Mouse (Mus musculus) cerebellum, adult 18-20 months (tissue): ENCODE results near the gene Kctd15.
A peak's percentile ranks its signal among the peaks of the same experiment; 100 is the strongest.

Source experiments
- DNase-seq, 2 experiments: peaks; one replicate each; pipeline ENCODE4 v3.0.0; 2021

Kctd15 gene

DNA sequence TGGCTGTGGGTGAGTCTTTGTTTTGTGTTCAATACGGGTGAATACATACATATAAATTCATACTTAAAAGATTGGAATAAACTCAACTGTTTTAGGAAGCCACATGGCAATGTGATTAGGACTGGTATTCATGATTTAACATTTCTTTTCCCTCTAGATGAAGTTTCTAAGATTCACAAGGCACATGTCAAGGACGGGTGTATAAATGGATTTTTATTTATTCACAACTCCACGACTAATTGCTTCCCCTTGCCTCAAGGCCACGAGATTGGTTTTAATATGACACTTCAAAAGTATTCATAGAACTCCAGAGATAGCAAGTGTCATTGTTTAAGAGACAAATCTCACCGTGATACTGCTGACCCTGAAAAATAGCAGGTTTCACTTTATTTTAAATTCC is at the start of gene Kctd15:
TSS of gene Kctd15 (minus strand) at position 101 of the 400 bp plus-strand sequence.
- no peak for DNase-seq

DNA sequence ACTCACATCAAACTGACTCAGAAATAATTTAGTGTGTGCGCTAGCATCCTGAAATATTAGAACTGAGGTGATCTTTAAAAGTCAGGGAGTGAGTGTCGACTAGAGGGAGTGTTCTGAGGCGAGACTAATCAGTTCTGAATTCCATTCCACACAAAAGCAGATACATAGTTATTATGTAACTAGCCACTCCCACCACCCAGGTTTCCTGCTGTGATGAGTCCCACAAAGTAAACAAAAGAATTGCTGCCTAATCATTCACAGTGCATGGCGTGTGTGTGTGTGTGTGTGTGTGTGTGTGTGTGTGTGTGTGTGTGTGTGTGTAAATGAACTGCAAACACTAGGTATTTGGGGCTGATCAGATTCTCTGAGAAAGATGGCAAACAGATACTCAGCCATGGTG is 47.9 kb upstream of the Kctd15 start:
- no peak for DNase-seq

DNA sequence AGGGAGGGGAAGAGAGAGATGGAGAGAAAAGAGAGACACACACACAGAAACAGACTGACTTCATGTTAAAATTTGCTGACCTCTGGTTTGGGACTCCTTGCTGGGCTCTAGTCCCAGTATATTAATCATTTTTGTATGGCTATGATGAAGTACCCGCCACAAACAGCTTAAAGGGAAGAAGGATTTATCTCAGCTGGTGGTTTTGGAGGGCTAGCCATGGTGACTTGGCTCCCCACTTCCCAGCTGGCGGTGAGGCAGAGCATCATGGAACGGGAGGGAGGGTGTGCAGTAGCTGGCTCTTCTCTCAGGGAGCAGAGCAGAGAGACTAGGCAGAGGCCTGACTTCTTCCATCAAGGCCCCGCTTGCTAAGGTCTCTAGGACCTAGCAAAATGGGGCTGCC is 46.9 kb upstream of the Kctd15 start:
- no peak for DNase-seq

DNA sequence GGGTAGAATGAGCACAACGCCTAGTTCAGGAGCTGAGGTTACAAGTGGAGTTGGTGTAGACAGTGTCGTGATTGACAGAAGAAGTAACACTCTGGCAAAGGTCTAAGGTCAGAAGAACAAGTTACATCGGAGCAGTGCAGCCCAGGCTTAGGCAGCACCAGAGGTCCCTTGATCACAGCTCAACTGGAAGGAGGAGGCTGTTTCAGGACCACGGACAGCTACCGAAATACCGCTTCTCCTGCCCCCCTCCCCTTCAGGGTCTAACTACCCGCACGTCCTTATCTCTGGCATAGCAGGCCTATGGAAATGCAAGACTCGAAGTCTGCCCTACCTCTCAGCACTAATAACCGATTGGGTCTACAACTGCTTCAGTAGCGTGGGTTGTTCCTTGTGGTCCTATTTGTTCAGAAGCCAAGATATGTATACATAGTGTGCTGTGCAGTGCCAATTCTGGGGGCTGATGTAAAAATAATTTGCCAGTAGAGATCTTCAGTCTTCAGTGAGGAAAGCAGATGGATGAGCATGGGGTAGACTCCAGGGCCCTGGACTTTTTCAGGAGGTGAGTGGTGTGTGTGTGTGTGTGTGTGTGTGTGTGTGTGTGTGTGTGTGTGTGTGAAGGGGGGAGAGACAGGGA is 46.3 kb upstream of the Kctd15 start:
- no peak for DNase-seq

DNA sequence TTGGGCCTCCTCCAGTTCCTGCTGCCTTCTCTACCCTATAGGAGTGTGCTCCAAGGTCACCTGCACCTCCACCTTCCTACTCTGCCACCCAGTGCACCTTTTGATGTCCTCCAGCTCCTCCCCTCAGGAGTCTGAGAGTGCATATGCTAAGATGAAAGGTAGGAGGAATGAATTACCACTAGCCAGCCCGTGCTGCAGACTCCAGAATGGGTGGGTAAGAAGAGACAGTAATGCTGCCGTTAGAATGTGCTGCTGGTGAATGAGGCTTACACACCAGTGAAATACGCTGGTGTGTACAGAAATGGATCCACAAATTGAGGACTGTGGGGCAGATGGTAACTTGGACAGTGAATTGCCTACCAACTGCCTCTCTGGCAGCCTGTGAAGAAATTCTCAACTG is 43.4 kb upstream of the Kctd15 start:
- no peak for DNase-seq

DNA sequence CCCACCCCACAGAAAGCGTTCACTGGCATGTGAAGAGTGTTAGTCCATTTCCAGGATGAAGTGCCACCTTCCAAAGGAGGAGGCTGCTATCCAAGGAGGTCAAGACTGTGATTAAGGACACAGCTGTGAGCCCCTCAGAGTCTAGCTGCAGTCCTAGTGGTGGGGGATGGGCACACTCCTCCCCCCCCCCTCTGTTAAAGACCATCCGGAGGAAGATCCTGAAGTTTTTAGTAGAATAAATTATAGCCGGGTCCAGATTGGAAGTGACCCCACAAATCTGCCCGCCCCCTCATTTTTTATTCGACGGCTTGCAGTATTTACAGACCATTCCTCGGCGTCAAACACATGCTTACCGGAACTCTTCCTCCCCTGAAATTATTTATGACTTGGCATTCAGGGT is 41.7 kb upstream of the Kctd15 start:
- DNase-seq, result no peak

DNA sequence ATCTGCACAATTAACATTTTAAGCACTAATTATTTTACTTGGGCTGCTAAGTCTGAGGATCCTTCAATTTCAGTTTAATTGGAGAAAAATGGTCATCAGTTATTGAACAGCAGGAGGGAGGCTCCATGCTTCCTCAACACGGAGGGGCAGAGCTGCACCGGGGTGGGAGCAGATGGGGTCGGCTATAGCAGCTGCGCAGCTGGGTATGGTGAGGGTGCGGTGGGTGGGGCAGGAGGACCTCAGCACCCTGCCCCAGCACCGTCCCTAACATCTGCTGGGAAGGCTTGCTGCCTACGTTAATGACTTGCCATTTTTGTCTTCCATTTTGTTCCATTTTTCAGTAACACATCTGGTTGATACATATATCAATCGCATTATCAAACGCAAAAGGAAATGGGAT is 39.6 kb upstream of the Kctd15 start:
- DNase-seq, result no peak

DNA sequence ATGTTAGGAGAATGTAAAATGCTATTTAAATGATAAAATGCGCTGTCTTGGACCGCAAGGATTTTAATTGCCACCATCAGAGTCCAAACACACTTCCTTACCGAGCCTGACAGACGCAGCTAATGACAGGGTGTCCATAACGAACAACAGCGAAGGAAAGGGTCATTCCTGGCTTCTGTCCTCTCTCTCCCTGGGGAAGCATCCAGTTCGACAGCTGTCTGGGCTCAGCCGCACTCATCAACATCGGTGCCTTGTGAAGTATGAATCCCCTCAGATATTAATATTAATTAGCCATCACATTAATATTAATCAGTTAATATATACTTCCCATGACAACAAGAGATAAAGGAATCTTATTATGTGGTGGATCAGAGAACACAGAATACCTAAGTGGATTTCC is 38.4 kb upstream of the Kctd15 start:
- DNase-seq, result no peak

DNA sequence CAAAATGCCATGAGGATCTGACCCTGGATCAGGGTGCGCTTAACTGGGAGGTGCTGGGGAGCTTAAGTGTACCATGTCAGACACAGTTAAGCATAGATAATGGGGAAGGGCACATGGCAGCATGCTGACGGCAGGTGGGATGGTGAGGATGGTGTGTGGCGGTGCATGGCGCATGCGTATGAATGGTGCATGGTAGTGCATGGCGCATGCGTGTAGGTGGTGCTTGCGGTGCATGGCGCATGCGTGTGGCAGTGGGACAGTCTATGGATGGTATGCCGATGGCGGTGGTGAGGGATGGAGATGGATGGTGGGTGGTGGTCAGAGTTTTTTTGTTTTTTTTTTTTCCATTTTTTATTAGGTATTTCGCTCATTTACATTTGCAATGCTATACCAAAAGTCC is 37.4 kb upstream of the Kctd15 start:
- no peak for DNase-seq

DNA sequence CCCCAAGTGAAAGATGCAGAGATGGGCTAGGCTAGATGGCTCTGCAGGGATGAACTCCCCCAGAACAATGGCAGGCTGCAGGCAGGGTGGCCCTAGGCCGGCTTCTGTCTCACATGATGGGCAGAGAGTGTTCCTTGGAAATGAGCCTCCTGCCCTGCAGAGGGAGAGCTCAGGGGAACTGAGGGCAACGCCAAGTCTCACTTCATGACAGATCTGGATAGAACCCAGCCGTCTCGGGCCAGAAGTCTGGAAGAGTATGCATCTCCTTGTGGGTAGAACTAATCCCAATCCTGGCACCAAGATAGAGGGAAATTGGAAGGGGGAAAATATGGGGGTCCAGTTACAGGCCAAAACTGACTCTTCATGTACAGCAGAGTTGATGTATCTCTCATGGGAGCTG is 36.5 kb upstream of the Kctd15 start:
- DNase-seq, result no peak

DNA sequence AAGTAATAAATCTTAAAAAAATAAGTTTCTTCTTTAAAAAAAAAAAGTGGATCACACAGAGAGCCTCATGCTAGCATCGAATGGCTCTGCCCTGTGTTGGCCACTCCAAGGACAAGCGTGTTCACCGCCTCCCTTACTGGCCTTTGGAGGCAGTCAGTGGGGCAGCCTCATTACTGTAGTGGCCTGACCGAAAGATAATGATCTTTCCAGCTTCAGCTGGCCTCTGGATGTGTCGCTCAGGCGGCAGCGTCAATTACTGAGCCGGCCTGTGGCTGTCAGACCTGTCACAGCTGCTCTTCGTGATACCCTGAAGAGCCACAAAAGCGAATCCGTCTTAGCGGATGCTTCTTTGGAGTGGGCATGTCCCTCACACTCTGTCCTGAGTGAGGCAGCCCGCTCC is 33.6 kb upstream of the Kctd15 start:
- no peak for DNase-seq

DNA sequence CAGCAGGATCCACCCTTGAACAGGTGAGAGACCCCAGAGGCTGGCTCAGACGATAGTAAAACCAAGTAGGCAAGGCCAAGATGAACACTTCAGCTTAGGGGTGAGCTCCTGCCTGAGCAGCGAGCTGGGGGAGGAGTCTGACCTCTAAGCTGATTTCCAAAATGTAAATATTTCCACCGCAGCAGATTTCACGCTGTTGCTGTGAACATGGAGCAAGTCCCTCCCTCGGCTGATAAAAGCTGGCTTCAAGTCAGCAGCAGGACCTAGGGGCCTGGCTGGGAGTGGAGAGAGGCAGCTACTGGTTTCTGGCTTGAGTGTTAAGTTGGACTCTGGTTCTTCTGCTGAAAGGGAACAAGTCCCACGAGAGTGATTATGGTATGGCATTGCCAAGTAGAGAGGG is 32.5 kb upstream of the Kctd15 start:
- no peak for DNase-seq

DNA sequence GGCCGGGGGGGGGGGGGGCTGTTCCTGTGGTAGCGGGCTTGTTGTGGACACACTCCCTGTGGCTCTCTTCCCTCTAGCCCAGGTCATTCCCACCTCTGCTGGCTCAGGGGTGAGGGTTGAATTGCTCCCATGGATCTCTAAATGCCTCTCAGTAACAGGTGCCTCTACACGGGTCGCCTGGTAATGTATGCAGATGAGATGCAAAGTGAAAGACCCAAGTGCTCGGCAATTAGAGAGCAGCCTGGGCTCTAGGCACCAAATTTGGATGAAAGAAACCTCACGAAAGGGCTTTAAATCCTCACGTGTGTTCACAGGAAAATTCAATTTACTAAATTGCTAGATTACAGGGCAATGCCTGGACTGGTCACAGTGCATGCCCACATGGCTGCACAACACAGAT is 29.3 kb upstream of the Kctd15 start:
- no peak for DNase-seq

DNA sequence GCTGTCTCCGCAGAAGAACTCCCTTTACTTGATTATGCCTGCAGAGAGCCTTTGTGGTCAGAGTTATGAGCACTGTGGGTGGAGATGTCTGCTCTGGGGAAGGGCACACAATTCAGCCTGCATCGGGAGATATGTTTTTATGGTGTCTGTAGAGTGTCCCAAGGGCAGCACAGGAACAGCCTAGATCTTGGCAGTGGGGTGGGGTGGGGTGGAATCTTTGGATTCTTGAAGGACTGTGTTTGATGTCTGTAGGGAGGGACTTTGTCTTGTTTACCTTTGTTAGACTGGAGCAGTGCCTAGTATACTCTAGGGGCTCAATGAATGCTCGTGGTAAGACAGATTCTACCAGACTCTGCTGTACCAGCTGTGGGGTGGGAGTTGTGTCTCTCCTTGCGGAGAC is 28.6 kb upstream of the Kctd15 start:
- DNase-seq, result no peak

DNA sequence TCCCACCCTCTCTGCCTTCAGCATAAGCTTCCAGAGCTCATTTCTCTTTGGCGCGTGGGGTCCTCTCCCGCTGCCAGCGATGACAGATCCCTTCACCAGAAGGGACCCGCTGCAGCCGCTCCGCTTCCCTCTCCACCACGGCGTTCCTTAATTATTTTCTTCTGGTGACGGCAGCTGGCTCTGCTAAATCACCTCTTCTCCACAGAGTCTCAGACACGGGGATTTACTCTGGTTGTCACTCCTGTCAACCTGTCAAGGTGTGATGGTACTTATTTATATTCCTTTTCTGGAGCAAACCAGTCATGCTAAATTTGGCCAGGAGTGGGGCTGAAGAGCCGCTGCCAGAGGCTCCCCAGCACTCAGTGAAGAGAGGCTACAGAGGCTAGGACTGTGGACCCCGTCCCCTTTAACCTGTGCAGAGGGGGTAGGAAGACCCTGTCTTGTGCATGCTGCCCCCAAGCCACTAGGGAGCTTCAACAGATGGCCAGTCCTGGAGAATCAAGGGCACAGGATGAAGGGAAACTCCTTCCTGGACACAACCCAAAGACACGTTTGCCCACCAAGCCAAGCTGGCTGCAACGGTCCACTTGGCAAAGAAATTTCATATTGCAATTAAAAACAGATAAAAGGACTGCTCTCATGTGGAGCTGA is 24.4 kb upstream of the Kctd15 start:
- DNase-seq, result no peak

DNA sequence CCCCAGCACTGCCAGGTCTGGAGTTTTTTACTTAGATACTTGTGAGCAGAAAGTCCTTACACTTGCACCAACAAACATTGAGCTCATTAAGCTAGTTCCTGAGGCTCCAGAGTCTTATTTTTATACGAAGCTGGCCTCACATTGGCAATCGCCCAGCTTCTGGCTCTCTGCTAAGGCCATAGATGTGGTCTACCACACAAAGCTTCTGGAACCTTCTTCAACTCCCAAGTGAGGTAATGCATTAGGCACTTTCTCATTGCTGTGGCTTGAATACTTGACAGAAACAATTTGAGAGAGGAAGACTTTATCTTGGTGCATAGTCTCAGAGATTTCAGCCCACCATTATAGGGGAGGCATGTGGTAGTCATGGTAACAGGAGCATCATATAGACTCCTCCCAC is 23.4 kb upstream of the Kctd15 start:
- DNase-seq, result no peak

DNA sequence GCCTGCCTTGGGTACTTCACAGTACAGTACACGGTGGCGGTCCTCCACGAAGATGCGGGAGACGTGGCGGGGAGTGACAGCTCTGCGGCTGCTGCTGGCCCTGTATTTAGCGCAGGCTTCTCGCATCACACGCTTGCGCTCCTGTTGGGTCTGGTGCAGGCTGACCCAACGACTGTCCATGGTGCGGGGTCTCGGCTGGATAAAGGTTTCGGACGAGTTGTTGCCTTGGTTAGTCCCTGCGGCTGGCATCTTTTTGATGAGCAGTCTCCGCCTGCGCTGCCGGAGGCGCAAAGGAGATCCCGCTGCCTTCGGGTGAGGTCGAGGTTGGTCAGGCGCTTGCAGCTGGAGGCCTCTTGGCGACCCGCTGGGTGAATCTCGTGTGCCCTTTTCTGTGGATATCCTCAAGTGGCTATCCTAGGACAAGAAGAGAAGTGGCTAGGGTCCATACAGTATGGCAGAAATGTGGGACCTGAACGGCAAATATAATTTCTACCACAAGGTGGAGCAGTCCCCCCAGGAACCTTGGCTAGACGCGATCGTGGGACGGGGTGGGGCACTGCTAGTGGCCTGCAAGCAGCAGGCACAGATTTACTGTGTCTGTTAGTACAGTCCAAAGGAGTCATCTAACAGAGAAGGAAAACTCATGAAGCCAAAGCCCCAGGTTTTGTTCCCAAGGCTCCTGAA is 19.4 kb upstream of the Kctd15 start:
- DNase-seq, result peak; percentile 68 to 75

DNA sequence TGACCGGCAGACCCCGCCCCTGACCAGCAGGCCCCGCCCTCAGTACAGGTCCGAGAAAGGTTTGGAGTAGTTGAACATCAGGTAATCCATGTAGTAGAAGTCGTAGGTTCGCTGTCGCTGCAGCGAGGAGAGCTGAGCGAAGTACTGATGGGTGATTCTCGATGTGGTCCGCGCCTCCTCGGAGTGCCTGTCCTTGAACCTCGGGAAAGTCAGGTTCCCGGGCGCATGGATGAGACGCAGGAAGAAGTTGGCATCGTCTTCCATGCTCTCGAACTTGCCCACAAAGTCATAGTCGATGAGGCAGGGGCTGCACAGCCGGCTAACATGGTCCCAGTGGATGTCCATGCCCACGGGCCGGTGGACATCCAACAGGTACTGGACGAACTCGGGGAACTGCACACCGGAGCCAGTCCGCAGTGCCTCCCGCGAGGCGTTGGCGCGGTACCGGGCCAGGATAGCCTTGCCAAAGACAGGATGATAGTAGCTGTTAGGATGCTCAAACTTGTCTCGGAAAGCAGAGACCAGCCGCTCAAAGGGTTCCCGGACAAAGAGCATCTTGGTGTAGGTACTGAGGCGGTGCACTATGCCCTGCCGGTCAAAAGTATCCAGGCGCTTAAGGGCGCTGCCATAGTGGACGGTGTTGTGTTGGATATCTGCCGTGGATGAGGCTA is 18.7 kb upstream of the Kctd15 start:
- DNase-seq, result no peak

DNA sequence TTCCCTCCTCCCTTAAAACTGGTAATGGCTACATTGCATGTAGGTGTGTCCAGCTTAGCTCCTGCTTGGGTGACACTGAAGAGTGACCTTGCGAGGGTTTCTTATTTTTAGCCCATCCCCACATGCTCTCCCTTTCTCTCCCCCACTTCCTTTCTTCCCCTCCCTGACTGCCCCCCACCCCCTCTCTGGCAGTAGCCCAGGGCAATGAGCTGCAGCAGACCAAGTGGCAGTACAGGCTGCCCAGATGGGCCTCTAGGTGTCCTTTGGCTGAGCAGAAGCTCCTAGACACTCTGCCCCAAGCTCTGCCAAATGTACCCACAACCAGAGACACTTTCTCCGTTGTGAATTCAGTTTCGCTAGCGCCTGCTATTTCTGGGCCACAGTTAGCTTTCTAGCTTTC is 16.4 kb upstream of the Kctd15 start:
- no peak for DNase-seq

DNA sequence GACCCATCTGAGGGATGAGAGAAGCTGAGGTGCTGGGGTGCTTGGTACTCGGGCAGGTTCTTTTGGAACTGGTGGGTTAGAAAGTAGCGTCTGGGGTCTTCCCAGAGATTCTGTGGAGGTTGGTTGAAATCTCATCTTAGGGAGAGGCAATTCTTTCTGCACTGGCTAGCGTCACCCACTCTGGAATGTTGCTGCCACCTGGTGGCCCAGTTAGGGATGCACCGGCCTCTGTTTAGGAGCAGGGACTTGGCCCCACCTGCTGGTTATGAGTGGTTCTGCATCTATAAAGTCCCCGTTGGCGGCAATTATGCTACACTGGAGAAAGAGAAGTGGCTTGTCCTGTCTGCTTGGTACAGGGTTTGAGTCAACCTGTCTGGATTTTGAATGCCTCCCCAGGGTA is 15.4 kb upstream of the Kctd15 start:
- DNase-seq, result peak; percentile 87 to 93

DNA sequence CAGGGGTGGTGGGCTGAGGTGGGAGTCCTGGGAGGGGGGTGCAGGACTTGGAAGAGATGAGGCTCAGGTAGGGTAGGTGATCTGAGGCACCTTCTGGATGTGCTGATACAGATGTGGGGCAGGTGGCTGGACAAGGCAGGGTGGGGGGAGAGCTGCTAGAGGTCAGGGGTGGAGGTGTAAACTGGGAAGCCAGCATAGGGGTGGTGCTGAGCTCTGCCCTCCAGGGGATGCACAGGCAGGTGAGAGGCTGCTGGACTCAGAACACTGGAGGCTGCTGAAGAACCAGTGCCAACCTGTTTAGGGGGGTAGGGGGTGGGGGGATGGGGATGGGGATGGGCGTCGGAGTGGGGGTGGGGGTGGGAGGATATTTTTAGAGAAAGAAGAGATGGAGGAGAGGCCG is 14.2 kb upstream of the Kctd15 start:
- no peak for DNase-seq

DNA sequence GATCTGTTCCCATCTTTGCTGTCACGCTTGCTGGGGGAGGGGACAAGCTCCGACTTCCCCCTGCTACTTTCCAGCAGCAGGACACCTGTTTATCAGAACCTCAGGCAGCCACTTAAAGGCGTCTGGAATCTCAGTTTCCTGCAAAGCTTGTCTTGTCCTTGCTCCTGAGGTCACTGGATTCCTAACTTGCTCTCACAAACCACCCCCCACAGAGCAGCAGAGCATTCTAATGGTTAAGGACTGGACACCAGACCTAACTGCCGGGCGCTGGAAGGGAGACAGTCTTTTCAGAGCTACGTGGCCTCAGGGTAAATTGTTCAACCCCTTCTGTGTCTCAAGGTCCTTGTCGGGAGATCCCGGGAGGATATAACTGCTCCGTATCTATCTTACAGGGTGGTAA is 12.8 kb upstream of the Kctd15 start:
- no peak for DNase-seq

DNA sequence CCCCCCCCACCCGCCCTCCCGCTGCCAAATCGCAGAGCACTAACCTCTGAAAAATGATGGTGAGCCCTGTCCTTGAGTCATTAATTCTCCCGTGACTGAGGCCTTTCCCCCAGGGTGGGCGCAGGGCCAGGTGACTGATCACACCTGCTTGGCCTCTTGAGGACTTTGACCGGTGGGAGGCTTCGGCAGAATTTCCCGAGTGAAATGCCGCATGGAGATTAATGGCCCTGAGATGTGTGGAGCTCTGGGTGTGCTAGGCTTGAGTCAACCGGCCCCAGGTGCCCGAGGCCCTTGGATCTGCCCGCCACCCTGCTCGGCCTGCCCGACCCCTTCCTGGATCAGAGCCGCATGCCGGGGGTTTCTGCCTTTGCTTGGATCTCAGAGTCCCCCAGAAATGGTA is 11.3 kb upstream of the Kctd15 start:
- no peak for DNase-seq

DNA sequence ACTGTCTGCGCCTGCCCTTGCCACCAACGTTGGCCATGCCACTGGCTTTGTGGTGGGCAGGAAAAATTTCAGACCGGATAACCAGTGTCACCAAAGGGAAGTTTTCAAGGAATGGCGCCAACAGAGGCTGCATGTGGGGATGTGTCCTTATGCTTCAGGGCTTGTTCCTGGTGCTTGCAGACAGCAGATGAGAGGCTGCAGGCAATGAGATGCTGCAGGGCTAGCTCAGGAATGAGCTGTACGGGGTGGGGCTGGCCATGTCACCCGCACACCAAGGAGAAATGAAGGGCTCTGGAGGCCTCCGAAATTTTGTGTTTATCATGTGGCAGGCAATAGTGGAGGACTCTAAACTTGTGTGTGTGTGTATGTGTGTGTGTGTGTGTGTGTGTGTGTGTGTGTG is 6.6 kb upstream of the Kctd15 start:
- no peak for DNase-seq
